Mouse (Mus musculus) liver, embryonic 13.5 days (tissue): ENCODE data around the gene Cops4. TPM values are rescaled to one million over a fixed set of nuclear protein-coding genes. Genes with fewer than 3 reads are reported as not detected.

ENCODE experiments used
- ATAC-seq: fragments of 200-750 bp; cut with Nextera tagmentation; 2 replicates; pipeline ENCODE4 v1.8.0; 2017; ENCODE audit warnings: low read depth, mild to moderate bottlenecking, moderate number of reproducible peaks, moderate library complexity
- DNase-seq: peaks from one replicate; pipeline ENCODE4 v3.0.0; 2022
- H3K27ac ChIP-seq: fragments of 300-500 bp; sonication (generic); 2 replicates; pipeline ENCODE4 v1.5.1; 2015; ENCODE audit warnings: moderate library complexity, mild to moderate bottlenecking, inconsistent platforms
- H3K27me3 ChIP-seq: fragments of 300-500 bp; sonication (generic); 2 replicates; pipeline ENCODE4 v1.6.1; 2015; ENCODE audit warnings: mild to moderate bottlenecking, inconsistent platforms
- H3K36me3 ChIP-seq: fragments of 300-500 bp; sonication (generic); 2 replicates; pipeline ENCODE4 v1.6.1; 2015; ENCODE audit warnings: mild to moderate bottlenecking, inconsistent platforms
- H3K4me1 ChIP-seq: fragments of 300-500 bp; sonication (generic); replicated peaks from 2 replicates; pipeline ENCODE4 v1.6.1; 2015; ENCODE audit warnings: inconsistent platforms
- H3K4me2 ChIP-seq: fragments of 300-500 bp; sonication (generic); 2 replicates; pipeline ENCODE4 v1.6.1; 2015; ENCODE audit warnings: inconsistent platforms, mild to moderate bottlenecking, moderate library complexity
- H3K4me3 ChIP-seq: fragments of 300-500 bp; sonication (generic); replicated peaks from 2 replicates; pipeline ENCODE4 v1.5.1; 2015; ENCODE audit warnings: mild to moderate bottlenecking, inconsistent platforms
- H3K9ac ChIP-seq: fragments of 300-500 bp; sonication (generic); 2 replicates; pipeline ENCODE4 v1.6.1; 2015; ENCODE audit warnings: mild to moderate bottlenecking, inconsistent platforms
- H3K9me3 ChIP-seq: fragments of 300-500 bp; sonication (generic); replicated peaks from 2 replicates; pipeline ENCODE4 v1.6.1; 2016; ENCODE audit warnings: inconsistent platforms
- WGBS: fragments of 180-500 bp; shearing (Covaris S2); methylation state at CpG from one replicate; pipeline ENCODE4 v1.1.7; 2015; ENCODE audit not compliant: insufficient replicate concordance; 5-methylcytosine and 5-hydroxymethylcytosine counted together
- polyA plus RNA-seq: library from polyadenylated mRNA; unstranded; fragments of >200 nt; fragmentation: Nextera tagmentation; extraction: Ambion mirVana; gene quantifications from 2 replicates; pipeline ENCODE4 v1.2.1, GENCODE M21; 2015

Cops4 gene
- polyA plus RNA-seq, 1 experiment from 2014 or later = 96.0 TPM

DNA sequence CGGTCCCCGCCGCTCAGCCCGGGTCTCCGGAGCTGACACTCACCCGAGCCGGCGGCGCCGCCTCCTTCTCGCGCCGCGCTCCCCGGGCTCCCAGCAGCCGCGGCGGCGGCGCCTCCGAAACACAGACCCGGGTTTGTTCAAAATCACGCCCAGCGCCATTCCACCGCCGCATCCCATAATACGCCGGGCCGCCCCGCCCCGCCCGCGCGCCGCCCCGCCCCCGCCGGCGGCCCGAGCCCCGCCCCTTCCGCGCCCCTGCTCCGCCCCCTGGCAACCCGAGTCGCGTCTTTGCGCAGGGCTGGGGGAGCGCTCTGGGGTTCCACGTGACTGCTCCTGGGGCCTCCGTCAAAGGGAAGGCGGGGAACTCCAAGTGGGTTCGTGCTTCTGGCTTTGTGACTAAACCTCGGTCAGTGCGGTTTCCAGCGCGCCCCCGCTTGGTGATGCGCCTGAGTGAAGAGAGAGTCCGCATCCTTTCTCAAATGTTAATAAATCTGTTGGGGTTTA is 17.6 kb upstream of the Cops4 start, which contains the start of gene Lin54:
Gene Lin54 (minus strand): TSS at position 182 of the 504 bp plus-strand sequence.
- DNase-seq = peak; percentile 86
- peak within 1 kb of the TSS; percentile 96 for H3K9ac ChIP-seq
- H3K9me3 ChIP-seq = no peaks in the 10 kb centered on the region
- peak within 1 kb of the TSS; percentile 98 for H3K27ac ChIP-seq
- H3K4me3 ChIP-seq = peak within 1 kb of the TSS; percentile 94
- H3K4me2 ChIP-seq = peak within 1 kb of the TSS; percentile 95
- H3K27me3 ChIP-seq = no peaks in the 10 kb centered on the region; the same call in 1 of the 2 replicates
- WGBS = under 1% methylated on average over 57 of the region's 60 CpGs
- peaks cover 38% of the 10 kb centered on the region for H3K4me1 ChIP-seq
- no peaks in the 10 kb centered on the region for H3K36me3 ChIP-seq
- peak; percentile 77 for ATAC-seq

DNA sequence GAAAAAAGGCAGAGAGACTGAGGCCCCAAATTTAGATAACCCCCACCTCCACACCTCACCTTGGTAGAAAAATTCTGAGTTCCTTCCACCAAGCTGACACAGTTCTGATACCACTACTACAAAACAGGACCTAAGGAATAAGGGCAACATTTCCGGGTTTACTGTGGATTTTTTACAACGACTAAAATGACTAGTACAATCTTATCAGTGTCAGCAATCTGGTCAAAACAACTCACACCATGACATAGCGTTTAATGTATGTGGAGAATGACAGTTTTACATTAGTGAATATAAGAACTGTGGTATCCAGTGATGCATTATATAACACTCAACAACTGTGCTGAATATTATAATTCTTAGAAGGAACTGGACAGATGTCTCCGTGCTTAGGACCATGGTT is 16.8 kb upstream of the Cops4 start:
- Histone ChIP-seq H3K27me3 (no peaks in the 10 kb centered on the region; the same call in 1 of the 2 replicates), H3K4me2 (peak overlapping the region; percentile 65), H3K27ac (peak overlapping the region; percentile 31; the same call in 1 of the 2 replicates), H3K36me3 (no peaks in the 10 kb centered on the region), H3K9me3 (no peaks in the 10 kb centered on the region), H3K4me1 (peaks cover 35% of the 10 kb centered on the region), H3K9ac (peak overlapping the region; percentile 96; the same call in 1 of the 2 replicates), H3K4me3 (peak overlapping the region; percentile 94)
- 39% methylated on average over 4 of the region's 4 CpGs for WGBS
- ATAC-seq (no peak), DNase-seq (no peak)

DNA sequence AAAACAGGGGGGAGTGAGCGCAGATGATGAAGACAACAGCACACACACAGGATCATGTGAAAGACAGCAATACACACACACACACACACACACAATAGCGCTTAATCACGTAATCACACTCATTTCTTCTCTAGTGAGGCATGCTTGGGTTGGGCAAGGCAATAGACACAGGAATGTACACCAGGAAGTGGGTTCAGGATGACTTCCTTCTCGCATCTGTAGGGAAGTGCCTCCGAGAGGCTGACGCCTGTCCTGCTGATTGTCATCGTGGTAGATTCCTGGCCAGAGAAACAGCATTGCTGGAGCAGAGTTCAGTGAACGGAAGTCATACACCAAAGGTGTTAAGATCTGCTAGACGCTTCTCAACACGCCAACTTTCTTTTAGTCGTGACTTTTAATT is 8.9 kb upstream of the Cops4 start:
- ATAC-seq (no peak), DNase-seq (no peak)
- H3K27me3 ChIP-seq = peaks cover 5% of the 10 kb centered on the region
- H3K4me2 ChIP-seq = no peak overlapping the region
- 0 out of 2 replicates have a peak, but pooled peaks cover 8% of the 10 kb centered on the region for H3K4me1 ChIP-seq
- no peak overlapping the region for H3K4me3 ChIP-seq
- WGBS = 24% methylated on average over 11 of the region's 11 CpGs
- no peaks in the 10 kb centered on the region for H3K36me3 ChIP-seq
- no peak overlapping the region for H3K9ac ChIP-seq
- no peak overlapping the region for H3K27ac ChIP-seq
- no peaks in the 10 kb centered on the region for H3K9me3 ChIP-seq

DNA sequence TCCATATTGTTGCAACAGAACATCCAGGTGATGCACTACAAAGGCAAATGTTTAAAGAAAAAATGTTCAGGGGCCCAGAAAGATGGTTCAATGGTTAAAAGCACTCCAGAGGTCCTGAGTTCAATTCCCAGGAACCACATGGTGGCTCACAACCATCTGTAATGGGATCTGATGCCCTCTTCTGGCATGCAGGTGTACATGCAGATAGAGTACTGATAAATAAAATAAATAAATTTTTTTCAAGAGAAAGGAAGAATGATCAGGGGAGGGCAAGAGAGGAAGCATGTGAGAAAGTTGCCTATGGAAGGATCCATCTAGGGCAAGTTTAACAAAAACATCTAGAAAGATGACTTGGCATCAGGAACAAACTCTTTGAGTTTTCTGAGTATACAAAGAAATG is 5.5 kb upstream of the Cops4 start:
- Histone ChIP-seq H3K9ac (no peak overlapping the region), H3K27me3 (peaks cover 20% of the 10 kb centered on the region), H3K9me3 (no peaks in the 10 kb centered on the region), H3K4me3 (no peak overlapping the region), H3K4me2 (no peak overlapping the region), H3K36me3 (no peaks in the 10 kb centered on the region), H3K4me1 (peaks cover 10% of the 10 kb centered on the region; the same call in 1 of the 2 replicates), H3K27ac (no peak overlapping the region)
- DNase-seq (no peak), ATAC-seq (no peak)

DNA sequence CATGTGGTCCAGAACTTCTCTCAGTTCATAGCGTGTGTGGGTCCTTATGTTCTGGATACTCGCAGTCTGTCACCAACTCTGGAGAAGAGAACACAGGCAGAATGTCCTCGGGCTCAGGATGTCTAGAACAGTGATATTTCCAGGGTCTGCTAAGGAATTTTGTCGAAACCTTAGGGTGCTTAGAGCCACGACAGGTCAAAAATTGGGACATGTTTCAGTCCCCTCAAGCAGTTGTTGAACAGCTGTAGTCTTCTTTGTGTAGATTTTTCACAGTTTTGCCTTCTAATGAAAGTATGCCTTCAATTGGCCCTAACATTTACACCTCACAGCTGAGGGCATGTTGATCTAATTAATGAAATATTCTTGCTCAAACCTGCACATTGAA is 910 bp downstream of the Cops4 start:
- H3K4me1 ChIP-seq = peaks cover 34% of the 10 kb centered on the region
- peak overlapping the region; percentile 69 for H3K27ac ChIP-seq
- H3K9me3 ChIP-seq = no peaks in the 10 kb centered on the region
- DNase-seq = no peak
- H3K27me3 ChIP-seq = peaks cover 18% of the 10 kb centered on the region
- peak overlapping the region; percentile 78 for H3K4me3 ChIP-seq
- WGBS = 3% methylated on average over 5 of the region's 5 CpGs
- H3K4me2 ChIP-seq = peak overlapping the region; percentile 84
- no peak for ATAC-seq
- peaks cover 11% of the 10 kb centered on the region for H3K36me3 ChIP-seq
- peak overlapping the region; percentile 85 for H3K9ac ChIP-seq

DNA sequence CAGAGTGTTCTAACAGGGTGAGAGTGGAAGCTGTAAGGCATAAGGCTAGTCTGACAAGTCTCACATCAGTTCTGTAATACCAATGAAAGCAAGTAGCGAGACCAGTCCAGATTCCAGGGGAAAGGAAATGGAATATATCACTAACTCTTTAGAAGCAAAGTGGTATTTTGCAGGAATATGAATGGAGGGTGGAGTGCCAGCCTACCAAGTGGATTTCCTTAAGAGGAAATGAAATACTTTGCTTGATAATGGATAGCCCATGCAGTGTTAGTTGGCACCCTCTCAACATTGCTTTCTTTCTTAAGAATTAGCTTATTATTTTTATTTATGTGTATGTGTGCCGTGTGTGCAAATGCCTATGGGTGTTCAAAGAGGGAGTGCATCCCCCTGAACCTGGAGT is 2.1 kb downstream of the Cops4 start:
- Histone ChIP-seq H3K9ac (peak overlapping the region; percentile 42; the same call in 1 of the 2 replicates), H3K27ac (no peak overlapping the region), H3K4me2 (peak overlapping the region; percentile 47), H3K4me3 (peak overlapping the region; percentile 10; the same call in 1 of the 2 replicates), H3K36me3 (peaks cover 15% of the 10 kb centered on the region), H3K9me3 (no peaks in the 10 kb centered on the region), H3K27me3 (peaks cover 9% of the 10 kb centered on the region; the same call in 1 of the 2 replicates), H3K4me1 (peaks cover 38% of the 10 kb centered on the region)
- ATAC-seq = no peak
- WGBS = 86% methylated on average over 2 of the region's 2 CpGs
- no peak for DNase-seq

DNA sequence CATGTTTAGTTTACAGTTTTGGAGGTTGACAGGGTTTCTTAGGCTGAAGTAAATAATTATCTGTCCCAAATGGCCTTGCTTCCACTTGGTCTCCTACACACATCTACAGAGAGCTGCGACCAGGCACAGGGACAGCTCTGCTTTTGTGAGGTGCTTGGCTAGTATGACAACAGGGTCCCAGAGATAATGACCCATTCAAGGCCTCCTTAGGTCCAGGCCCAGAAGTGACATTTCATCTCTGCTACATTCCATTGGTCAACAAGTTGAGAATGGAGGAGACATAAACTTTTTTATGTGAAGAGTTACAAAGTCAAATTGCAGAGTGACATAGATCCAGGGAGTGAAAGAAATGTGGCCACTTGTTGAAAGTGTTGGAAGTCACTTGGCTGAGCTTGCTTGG is 5.2 kb downstream of the Cops4 start:
- Histone ChIP-seq H3K27ac (no peak overlapping the region), H3K9me3 (no peaks in the 10 kb centered on the region), H3K36me3 (peaks cover 21% of the 10 kb centered on the region), H3K4me2 (no peak overlapping the region), H3K4me1 (peaks cover 38% of the 10 kb centered on the region), H3K27me3 (no peaks in the 10 kb centered on the region), H3K9ac (no peak overlapping the region), H3K4me3 (no peak overlapping the region)
- DNase-seq (no peak), ATAC-seq (no peak)
- 56% methylated on average over 1 of the region's 1 CpGs for WGBS

DNA sequence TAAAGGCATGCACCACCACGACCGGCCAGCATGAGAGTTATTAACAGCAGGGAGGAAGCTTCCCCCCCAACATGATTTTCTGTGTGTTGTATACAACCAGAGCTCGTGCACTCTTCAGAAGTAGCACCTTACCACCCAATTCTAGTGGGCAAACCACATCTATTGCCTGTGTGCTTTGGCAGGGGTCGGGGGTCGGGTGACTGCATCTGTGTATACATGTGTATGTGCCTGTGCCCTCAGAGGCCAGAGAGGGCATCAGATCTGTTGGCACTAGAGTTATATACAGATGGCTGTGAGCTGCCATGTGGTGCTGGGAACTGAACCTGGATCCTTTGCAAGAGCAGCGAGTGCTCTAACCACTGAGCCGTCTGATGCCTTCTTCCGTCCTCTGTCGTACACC is 6.8 kb downstream of the Cops4 start:
- no peak overlapping the region for H3K9ac ChIP-seq
- DNase-seq = no peak
- ATAC-seq = no peak
- H3K27me3 ChIP-seq = no peaks in the 10 kb centered on the region
- no peak overlapping the region for H3K4me2 ChIP-seq
- no peaks in the 10 kb centered on the region for H3K9me3 ChIP-seq
- H3K27ac ChIP-seq = no peak overlapping the region
- peaks cover 29% of the 10 kb centered on the region for H3K4me1 ChIP-seq
- 85% methylated on average over 9 of the region's 9 CpGs for WGBS
- peaks cover 36% of the 10 kb centered on the region for H3K36me3 ChIP-seq
- no peak overlapping the region for H3K4me3 ChIP-seq

DNA sequence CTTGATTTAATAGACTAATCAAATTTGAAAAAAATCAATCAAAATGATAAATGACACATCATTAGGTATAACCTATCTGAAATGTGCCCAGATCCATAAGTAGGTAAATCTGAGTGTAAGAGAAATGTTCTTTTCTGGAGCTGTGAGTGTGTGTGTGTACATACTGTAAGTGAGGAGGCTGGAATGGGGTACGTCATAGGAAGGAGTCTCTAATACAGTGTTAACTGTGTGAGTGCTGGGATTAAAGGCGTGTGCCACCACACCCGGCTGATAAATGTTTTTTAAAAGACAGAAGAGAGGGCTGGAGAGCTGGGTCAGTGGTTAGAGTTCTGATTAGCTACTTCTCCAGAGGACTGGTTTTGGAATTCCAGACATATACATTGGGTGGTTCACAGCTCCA is 7.5 kb downstream of the Cops4 start:
- Histone ChIP-seq H3K9me3 (no peaks in the 10 kb centered on the region), H3K4me1 (peaks cover 22% of the 10 kb centered on the region), H3K9ac (no peak overlapping the region), H3K27ac (no peak overlapping the region), H3K4me3 (no peak overlapping the region), H3K36me3 (peaks cover 41% of the 10 kb centered on the region), H3K27me3 (no peaks in the 10 kb centered on the region), H3K4me2 (no peak overlapping the region)
- WGBS = 29% methylated on average over 3 of the region's 3 CpGs
- no peak for ATAC-seq
- no peak for DNase-seq

DNA sequence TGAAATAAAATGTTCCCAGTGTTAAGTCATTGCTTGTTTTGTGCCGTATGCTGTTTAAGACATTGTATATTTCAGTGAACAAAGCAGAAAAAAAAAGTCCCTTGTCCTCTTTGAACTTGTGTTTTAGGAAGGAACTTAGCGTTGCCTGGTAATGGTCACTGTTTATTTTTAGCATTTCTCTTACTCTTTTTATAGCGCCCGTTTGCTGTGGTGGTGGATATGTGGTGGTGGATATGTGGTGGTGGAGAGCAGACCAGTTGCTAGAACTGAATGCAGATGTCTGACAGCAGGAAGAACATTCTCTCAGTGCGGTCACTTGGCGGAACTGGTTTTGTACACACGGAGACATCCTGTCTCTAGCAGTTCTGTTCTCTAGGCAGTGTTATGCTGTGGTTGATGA is 8.1 kb downstream of the Cops4 start:
- no peak overlapping the region for H3K9ac ChIP-seq
- H3K4me3 ChIP-seq = no peak overlapping the region
- no peak overlapping the region for H3K4me2 ChIP-seq
- DNase-seq = peak; percentile 15
- peak; percentile 47 for ATAC-seq
- 30% methylated on average over 7 of the region's 7 CpGs for WGBS
- peaks cover 20% of the 10 kb centered on the region for H3K4me1 ChIP-seq
- no peaks in the 10 kb centered on the region for H3K27me3 ChIP-seq
- no peaks in the 10 kb centered on the region for H3K9me3 ChIP-seq
- H3K27ac ChIP-seq = no peak overlapping the region
- H3K36me3 ChIP-seq = peaks cover 45% of the 10 kb centered on the region

DNA sequence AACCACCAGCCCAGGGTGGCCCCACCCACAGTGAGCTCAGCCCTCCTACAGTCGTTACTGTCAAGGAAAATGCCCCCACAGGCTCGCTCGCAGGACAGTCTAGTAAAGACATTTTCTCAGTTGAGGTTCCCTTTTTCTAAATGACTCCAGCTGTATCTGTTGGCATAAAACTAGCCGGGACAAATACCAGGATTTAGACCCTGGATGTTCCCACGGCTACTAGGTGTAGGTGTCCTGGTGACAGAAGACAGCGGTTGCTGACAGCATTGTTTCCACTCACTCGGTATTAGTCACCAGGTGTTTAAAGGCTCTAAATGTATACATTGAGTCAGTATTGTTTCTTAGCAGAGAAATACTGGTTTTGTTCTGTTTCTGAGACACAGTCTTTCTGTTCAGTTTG is 17.7 kb downstream of the Cops4 start:
- Histone ChIP-seq H3K4me1 (no peaks in the 10 kb centered on the region), H3K9me3 (no peaks in the 10 kb centered on the region), H3K27me3 (no peaks in the 10 kb centered on the region), H3K27ac (no peak overlapping the region), H3K4me2 (no peak overlapping the region), H3K36me3 (peaks cover 63% of the 10 kb centered on the region), H3K9ac (no peak overlapping the region), H3K4me3 (no peak overlapping the region)
- no peak for DNase-seq
- WGBS = 74% methylated on average over 7 of the region's 7 CpGs
- no peak for ATAC-seq

DNA sequence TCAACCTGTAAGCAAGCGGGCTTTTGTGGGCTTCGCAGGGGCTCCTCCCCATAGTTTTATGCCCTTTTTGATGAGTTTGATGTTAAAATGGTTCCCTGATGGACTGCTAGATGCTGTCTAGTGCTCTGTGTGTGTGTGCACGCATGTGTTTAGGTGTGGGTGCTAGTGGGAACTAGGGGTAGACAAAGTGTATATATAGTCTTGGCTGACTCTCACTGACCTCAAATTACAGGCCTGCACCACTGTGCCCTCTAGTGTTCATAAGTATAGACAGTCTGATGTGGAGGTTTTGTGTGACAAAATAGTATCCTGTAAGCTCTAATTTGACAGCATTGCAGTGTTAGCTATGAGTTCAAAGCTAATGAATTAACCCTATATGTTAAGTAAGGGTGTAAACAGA is 18.5 kb downstream of the Cops4 start:
- H3K9ac ChIP-seq = no peak overlapping the region
- H3K4me1 ChIP-seq = no peaks in the 10 kb centered on the region
- H3K4me2 ChIP-seq = no peak overlapping the region
- 80% methylated on average over 3 of the region's 3 CpGs for WGBS
- no peaks in the 10 kb centered on the region for H3K9me3 ChIP-seq
- ATAC-seq (no peak), DNase-seq (peak; percentile 9)
- peaks cover 61% of the 10 kb centered on the region for H3K36me3 ChIP-seq
- H3K27ac ChIP-seq = no peak overlapping the region
- H3K27me3 ChIP-seq = no peaks in the 10 kb centered on the region
- H3K4me3 ChIP-seq = no peak overlapping the region
